ENCODE assay signal across 9 mouse cellular contexts in the genomic region with DNA sequence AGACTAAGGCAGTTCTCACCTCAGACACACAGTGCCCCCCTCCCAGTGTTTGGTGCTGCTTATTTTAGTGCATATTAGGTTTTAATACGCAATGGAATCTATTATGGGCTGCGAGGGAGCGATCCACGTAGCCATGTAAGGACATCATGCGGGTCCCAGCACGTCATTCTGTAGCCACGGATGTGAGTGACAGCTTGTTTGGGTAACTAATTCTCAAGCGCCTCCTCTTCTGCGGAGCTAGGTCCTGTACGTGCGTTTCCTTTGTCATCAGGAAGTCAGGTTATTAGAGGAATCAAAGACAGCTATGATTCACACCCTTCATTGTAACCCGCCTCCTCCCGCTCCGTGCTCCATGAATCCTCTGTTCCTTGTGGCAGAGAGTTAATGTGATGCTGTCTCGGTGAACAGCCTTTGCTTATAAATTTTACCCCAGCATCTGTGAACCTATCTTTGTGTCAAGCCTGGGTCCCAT.
DNase-seq lines count a peak whose midpoint lies in the region; ATAC-seq and TF ChIP-seq lines count a peak whose summit lies in the region.
"Had no signal": no experiment of that assay in that cellular context is flagged by ENCODE, and none has a peak within 500 bp of the region (broad histone marks: within the 10 kb centered on the region; RNA-seq: fewer than 3 reads in every experiment).

No protein-coding gene starts in this region.

- H3K9me3 ChIP-seq in forebrain, embryonic 16.5 days (ENCODE audit: control insufficient read depth, low read length), result no peaks in the 10 kb centered on the region
- H3K9me3 ChIP-seq in neural tube, embryonic 13.5 days, result no peaks in the 10 kb centered on the region
- no peaks in the 10 kb centered on the region for H3K9me3 ChIP-seq in heart, embryonic 12.5 days (replicated peaks)
- H3K9me3 ChIP-seq in intestine, postnatal 0 days (ENCODE audit: control insufficient read depth), result no peaks in the 10 kb centered on the region

- H3K27me3 ChIP-seq in forebrain, embryonic 16.5 days (replicated peaks; ENCODE audit: control insufficient read depth, insufficient read depth, low read length), result no peaks in the 10 kb centered on the region
- H3K27me3 ChIP-seq in neural tube, embryonic 13.5 days, result no peaks in the 10 kb centered on the region
- no peaks in the 10 kb centered on the region for H3K27me3 ChIP-seq in heart, embryonic 12.5 days (replicated peaks)
- no peaks in the 10 kb centered on the region for H3K27me3 ChIP-seq in intestine, postnatal 0 days (replicated peaks; ENCODE audit: control insufficient read depth, insufficient read depth, low read length)

- H3K9ac ChIP-seq in forebrain, embryonic 16.5 days (replicated peaks; ENCODE audit: low read depth, low read length), result no peak overlapping the region
- H3K9ac ChIP-seq in neural tube, embryonic 13.5 days, result peak overlapping the region; percentile 9; the same call in 1 of the 2 replicates
- no peak overlapping the region for H3K9ac ChIP-seq in heart, embryonic 12.5 days
- H3K9ac ChIP-seq in intestine, postnatal 0 days (ENCODE audit: low read depth, low read length), result no peak overlapping the region

- H3K27ac ChIP-seq in forebrain, embryonic 16.5 days (ENCODE audit: low read length), result peak overlapping the region; percentile 13
- H3K27ac ChIP-seq in neural tube, embryonic 13.5 days (replicated peaks), result peak overlapping the region; percentile 75
- no peak overlapping the region for H3K27ac ChIP-seq in heart, embryonic 12.5 days (ENCODE audit: poor library complexity, severe bottlenecking)
- H3K27ac ChIP-seq in intestine, postnatal 0 days (ENCODE audit: low read depth, low read length), result no peak overlapping the region

- H3K4me1 ChIP-seq in forebrain, embryonic 16.5 days (replicated peaks; ENCODE audit: control insufficient read depth, insufficient read depth, low read length), result peaks cover 6% of the 10 kb centered on the region
- peaks cover 31% of the 10 kb centered on the region for H3K4me1 ChIP-seq in neural tube, embryonic 13.5 days (replicated peaks)
- H3K4me1 ChIP-seq in heart, embryonic 12.5 days (replicated peaks), result peaks cover 28% of the 10 kb centered on the region
- no peaks in the 10 kb centered on the region for H3K4me1 ChIP-seq in intestine, postnatal 0 days (replicated peaks; ENCODE audit: control insufficient read depth, insufficient read depth, low read length)

- peak; percentile 84 for ATAC-seq in forebrain, embryonic 16.5 days
- ATAC-seq in neural tube, embryonic 13.5 days (ENCODE audit: low read depth), result peak; percentile 86
- ATAC-seq in heart, embryonic 12.5 days (ENCODE audit: insufficient number of reproducible peaks, low FRiP score), result no peak
- ATAC-seq in intestine, postnatal 0 days, result no peak

- H3K4me2 ChIP-seq in forebrain, embryonic 16.5 days (ENCODE audit: low read length), result peak overlapping the region; percentile 25
- peak overlapping the region; percentile 43 for H3K4me2 ChIP-seq in neural tube, embryonic 13.5 days
- no peak overlapping the region for H3K4me2 ChIP-seq in heart, embryonic 12.5 days
- H3K4me2 ChIP-seq in intestine, postnatal 0 days (replicated peaks; ENCODE audit: low read depth), result no peak overlapping the region

- H3K36me3 ChIP-seq in forebrain, embryonic 16.5 days (ENCODE audit: control insufficient read depth, insufficient read depth), result no peaks in the 10 kb centered on the region
- H3K36me3 ChIP-seq in neural tube, embryonic 13.5 days, result no peaks in the 10 kb centered on the region
- no peaks in the 10 kb centered on the region for H3K36me3 ChIP-seq in heart, embryonic 12.5 days
- no peaks in the 10 kb centered on the region for H3K36me3 ChIP-seq in intestine, postnatal 0 days (ENCODE audit: control insufficient read depth, insufficient read depth)

- 32% methylated on average over 15 of the region's 15 CpGs for WGBS in forebrain, embryonic 16.5 days
- WGBS in neural tube, embryonic 13.5 days, result 19% methylated on average over 15 of the region's 15 CpGs
- WGBS in heart, embryonic 12.5 days, result 72% methylated on average over 15 of the region's 15 CpGs
- 64% methylated on average over 15 of the region's 15 CpGs for WGBS in intestine, postnatal 0 days

- no peak for TF ChIP-seq CTCF in intestine, postnatal 0 days (IDR thresholded peaks at IDR 0.05; ENCODE audit: low read depth)

- DNase-seq in layer of hippocampus, adult 11-12 months (ENCODE audit: low spot score), result peak; percentile 44
- no peak for DNase-seq in layer of hippocampus, postnatal 25 days (ENCODE audit: extremely low spot score in 1 of 2, low spot score in 1 of 2)
- DNase-seq in layer of hippocampus, postnatal 36 days, result peak; percentile 30 to 37
- DNase-seq in adipocyte (ENCODE audit: low spot score), result no peak
- DNase-seq: cerebellum, postnatal 14 days had no signal

- H3K4me3 ChIP-seq in forebrain, embryonic 16.5 days (replicated peaks; ENCODE audit: low read length), result no peak overlapping the region
- H3K4me3 ChIP-seq in neural tube, embryonic 13.5 days, result 0 out of 2 replicates have a peak overlapping the region, but pooled peaks have one; percentile 7
- H3K4me3 ChIP-seq in heart, embryonic 12.5 days, result no peak overlapping the region
- no peak overlapping the region for H3K4me3 ChIP-seq in intestine, postnatal 0 days (ENCODE audit: low read depth, low read length)

Comparison
In these comparisons a context has a peak if more than half of its experiments do, and no peak if none do; other contexts are left out.
1. DNase-seq: peak in layer of hippocampus, adult 11-12 months (single experiment) and layer of hippocampus, postnatal 36 days (2 of 2); none in layer of hippocampus, postnatal 25 days (0 of 2) and adipocyte (single experiment).
2. ATAC-seq: peak in forebrain, embryonic 16.5 days (single experiment) and neural tube, embryonic 13.5 days (single experiment); none in heart, embryonic 12.5 days (single experiment) and intestine, postnatal 0 days (single experiment).
3. H3K27ac ChIP-seq: peak in forebrain, embryonic 16.5 days (single experiment) and neural tube, embryonic 13.5 days (single experiment); none in heart, embryonic 12.5 days (single experiment) and intestine, postnatal 0 days (single experiment).
4. H3K4me2 ChIP-seq: peak in forebrain, embryonic 16.5 days (single experiment) and neural tube, embryonic 13.5 days (single experiment); none in heart, embryonic 12.5 days (single experiment) and intestine, postnatal 0 days (single experiment).